Mouse (Mus musculus) retina, postnatal 1 day (tissue): Measurements from ENCODE around the gene Cacna1c.

Experiments
- DNase-seq: peaks from one replicate; pipeline ENCODE4 v3.0.0-alpha.2; 2012

Cacna1c gene

GRCm38 (mm10) chr6:119196382-119197305 lies at the start of gene Cacna1c:
Cacna1c (minus strand) TSS chr6:119196418.
- peak; percentile 17 for DNase-seq

GRCm38 (mm10) chr6:119240871-119241705 lies 44.9 kb upstream of the Cacna1c start:
- peak; percentile 70 for DNase-seq

GRCm38 (mm10) chr6:119240256-119240655 lies 44.0 kb upstream of the Cacna1c start:
- no peak for DNase-seq

GRCm38 (mm10) chr6:119239341-119240005 lies 43.3 kb upstream of the Cacna1c start:
- no peak for DNase-seq

- peak; percentile 49 for DNase-seq
These were observed 41.3 kb upstream of the Cacna1c start for GRCm38 (mm10) chr6:119237427-119237989.

- DNase-seq, result peak; percentile 86
These were observed 40.0 kb upstream of the Cacna1c start, which contains the start of gene Cacna2d4 for GRCm38 (mm10) chr6:119236241-119236640. Cacna2d4 (plus strand) TSS chr6:119236526.

GRCm38 (mm10) chr6:119235441-119235840 lies 39.2 kb upstream of the Cacna1c start:
- DNase-seq, result no peak

GRCm38 (mm10) chr6:119233066-119233465 lies 36.8 kb upstream of the Cacna1c start:
- DNase-seq, result no peak

GRCm38 (mm10) chr6:119228861-119229603 lies 32.8 kb upstream of the Cacna1c start:
- no peak for DNase-seq

GRCm38 (mm10) chr6:119227001-119227400 lies 30.8 kb upstream of the Cacna1c start:
- no peak for DNase-seq

GRCm38 (mm10) chr6:119225731-119226130 lies 29.5 kb upstream of the Cacna1c start:
- DNase-seq, result no peak

GRCm38 (mm10) chr6:119225226-119225625 lies 29.0 kb upstream of the Cacna1c start:
- DNase-seq, result no peak

GRCm38 (mm10) chr6:119224451-119225195 lies 28.4 kb upstream of the Cacna1c start:
- DNase-seq, result no peak

- peak; percentile 69 for DNase-seq
These were observed 24.1 kb upstream of the Cacna1c start for GRCm38 (mm10) chr6:119220297-119220696.

- no peak for DNase-seq
These were observed 23.1 kb upstream of the Cacna1c start for GRCm38 (mm10) chr6:119219237-119219870.

GRCm38 (mm10) chr6:119218591-119218990 lies 22.4 kb upstream of the Cacna1c start:
- DNase-seq, result no peak

GRCm38 (mm10) chr6:119217661-119218060 lies 21.4 kb upstream of the Cacna1c start:
- no peak for DNase-seq

- DNase-seq, result no peak
These were observed 18.9 kb upstream of the Cacna1c start for GRCm38 (mm10) chr6:119215040-119215613.

- no peak for DNase-seq
These were observed 18.0 kb upstream of the Cacna1c start for GRCm38 (mm10) chr6:119214190-119214589.

GRCm38 (mm10) chr6:119213375-119213774 lies 17.2 kb upstream of the Cacna1c start:
- DNase-seq, result no peak
